Mouse (Mus musculus): ENCODE results near the gene Itgb8.

Itgb8 gene

GRCm38 (mm10) chr12:119209384-119210072 lies 29.1 kb downstream of the Itgb8 start:
- no peak for DNase-seq (ENCODE audit: extremely low spot score)

DNA sequence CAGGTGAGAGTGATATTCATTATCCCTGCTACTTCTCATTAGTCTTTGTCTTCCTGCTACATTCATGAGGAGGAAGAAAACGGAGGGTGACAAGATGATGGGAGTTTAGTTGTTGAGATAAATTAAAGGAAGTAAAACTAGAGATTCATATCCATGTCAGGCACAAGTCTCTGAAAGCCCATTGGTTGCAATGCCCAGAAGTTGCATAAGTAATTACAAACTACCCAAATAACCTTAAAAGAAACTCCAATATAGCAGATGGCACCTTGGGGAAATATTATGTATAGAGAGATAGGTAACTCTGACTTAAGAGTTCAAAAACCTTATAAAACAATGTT lies 31.2 kb downstream of the Itgb8 start:
- DNase-seq (ENCODE audit: extremely low spot score) = no peak

DNA sequence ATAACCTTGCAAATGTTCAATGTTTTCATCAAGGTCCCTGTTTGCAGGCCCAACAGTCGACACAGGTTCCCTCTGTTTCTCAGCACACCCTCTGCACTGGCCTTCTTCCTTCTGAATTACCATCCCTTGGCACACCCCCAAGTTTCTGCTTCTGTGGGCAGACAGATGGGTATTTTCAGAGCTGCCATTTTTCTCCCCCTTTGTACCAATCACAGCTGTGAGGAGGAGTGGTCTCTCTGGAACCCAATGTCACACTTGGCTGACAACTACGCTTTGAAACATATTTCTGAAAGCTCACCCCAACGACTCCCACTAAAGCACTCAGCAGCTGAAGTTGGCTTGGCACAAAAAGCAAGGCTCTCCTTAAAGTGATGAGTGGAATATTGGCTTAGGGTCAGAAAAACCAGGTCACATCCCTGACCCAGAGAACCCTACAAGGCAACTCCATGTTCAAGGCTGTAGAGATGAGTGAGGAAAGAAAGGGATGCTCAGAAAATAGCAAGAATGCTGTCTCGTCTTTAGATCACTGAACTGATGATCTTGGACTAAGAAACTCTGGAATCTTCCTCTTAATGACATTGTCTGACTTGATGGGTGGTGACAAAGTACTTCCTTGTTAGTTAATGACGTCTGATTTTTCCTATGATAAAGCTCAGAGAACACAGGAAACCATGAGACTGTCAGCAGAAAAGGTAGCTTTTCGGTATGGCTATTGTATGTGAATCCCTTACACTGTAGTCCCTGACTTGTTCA lies 31.7 kb downstream of the Itgb8 start:
- DNase-seq (ENCODE audit: extremely low spot score) = no peak

DNA sequence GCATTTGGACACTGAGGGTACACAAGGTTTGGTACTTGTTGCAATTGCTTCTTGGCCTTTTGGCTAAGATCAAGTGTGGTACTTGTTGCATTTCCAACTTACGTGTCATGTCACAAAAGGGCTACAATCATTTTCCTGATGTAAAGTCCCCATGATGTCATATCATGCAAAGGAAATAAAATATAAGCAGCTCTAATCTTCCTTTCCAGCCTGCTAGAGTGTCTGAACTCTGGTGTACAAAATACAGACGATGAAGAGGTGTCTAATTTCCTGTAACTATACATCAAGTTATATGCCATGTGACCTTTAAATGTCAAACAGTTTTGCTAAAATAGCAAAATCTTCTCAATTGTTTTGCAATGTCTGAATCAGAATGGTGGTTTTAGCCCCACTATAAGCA lies 34.2 kb downstream of the Itgb8 start:
- no peak for DNase-seq (ENCODE audit: extremely low spot score)

DNA sequence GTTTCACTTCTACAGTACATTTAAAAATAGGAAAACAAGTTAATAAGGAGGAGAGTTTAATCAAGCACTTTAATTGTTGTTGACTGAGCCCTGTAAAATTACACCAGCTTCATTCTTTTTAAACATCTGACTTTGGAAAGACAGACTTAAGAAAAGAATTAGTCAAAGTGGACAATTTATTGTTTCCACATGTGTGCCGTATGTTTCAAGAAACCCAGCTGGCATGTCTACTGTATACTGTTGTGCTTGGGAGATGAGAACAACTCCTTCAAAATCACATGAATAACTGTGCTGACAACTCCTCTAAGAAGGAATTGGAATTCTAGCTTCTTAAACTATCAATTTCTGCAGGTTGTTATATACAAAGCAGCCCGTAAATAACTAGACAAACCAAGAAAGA lies 35.8 kb downstream of the Itgb8 start:
- DNase-seq (ENCODE audit: extremely low spot score) = no peak

GRCm38 (mm10) chr12:119195145-119195544 lies 43.5 kb downstream of the Itgb8 start:
- no peak for DNase-seq (ENCODE audit: extremely low spot score)

DNA sequence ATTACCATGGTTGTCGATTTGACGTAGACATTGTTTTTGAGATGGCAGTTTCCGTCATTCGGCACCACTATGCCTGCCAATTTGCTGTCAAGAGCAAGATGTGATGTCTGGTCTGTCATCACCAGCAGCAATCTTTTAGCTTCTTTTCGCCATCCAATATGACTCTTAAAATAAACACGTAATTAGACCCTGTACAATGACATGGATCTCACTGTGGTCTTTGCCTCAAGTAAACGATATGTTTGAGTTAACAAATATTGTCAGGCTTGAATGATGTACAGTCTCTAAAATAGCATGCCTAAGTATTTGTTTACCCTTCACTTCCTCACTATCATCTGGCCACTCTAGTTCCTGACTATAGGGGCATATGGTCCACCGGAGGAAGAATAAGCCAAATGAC lies 48.8 kb downstream of the Itgb8 start:
- DNase-seq (ENCODE audit: extremely low spot score) = no peak

GRCm38 (mm10) chr12:119185441-119185840 lies 53.2 kb downstream of the Itgb8 start:
- DNase-seq (ENCODE audit: extremely low spot score) = no peak

- no peak for DNase-seq (ENCODE audit: extremely low spot score)
Measured at GRCm38 (mm10) chr12:119182215-119182924, 56.2 kb downstream of the Itgb8 start.

DNA sequence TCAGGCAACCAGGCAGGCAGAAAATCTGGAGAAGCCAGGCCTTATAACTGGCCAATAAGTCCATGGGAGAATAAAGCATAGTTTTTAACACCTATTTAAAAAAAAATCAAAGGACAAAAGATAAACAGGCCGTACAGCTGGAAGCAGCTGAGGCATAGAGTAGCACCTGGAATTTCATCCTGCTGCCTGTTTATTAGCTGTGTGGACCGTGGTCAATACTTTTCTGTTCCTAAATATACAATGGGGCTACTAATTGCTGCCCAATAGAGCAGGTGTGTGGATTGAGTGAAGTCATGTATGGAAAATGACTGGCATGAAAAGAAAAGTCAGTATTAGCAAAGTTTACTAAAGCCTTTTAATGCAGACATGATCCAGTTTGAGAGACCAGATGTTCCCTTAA lies 62.6 kb downstream of the Itgb8 start:
- no peak for DNase-seq (ENCODE audit: extremely low spot score)

DNA sequence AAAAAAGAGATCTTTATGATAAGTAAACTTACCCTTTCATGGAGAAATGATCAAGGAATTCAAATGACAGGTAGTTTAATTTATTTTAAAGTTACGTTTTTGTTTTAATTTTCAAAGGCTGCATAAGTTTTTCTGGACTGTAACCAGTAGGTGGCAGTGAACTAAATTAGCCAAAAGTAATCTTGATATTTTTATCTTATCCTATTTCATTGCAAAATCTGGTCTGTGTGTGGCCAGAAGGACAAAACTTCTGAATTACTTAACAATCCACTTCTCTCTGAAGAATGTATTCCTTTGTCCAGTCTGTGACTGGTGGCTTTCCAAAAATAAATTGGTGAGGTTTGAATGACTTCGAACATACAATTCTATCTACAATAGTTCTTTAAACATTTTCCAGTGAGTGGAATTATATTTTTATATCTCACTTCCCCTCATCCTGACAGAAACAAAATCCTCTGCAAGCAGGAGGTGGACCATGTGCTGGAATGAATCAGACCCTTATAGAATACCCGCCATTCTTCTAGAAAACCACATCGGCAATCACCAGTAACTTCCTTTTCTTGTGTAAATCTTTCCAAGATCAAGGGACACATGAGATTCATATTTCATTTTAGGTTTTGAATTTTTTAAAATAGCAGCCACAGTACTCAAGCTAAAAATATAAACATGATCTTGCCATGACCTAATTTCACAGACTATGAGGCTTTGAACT lies 68.6 kb downstream of the Itgb8 start:
- DNase-seq (ENCODE audit: extremely low spot score) = no peak

GRCm38 (mm10) chr12:119169143-119169542 lies 69.5 kb downstream of the Itgb8 start:
- no peak for DNase-seq (ENCODE audit: extremely low spot score)

DNA sequence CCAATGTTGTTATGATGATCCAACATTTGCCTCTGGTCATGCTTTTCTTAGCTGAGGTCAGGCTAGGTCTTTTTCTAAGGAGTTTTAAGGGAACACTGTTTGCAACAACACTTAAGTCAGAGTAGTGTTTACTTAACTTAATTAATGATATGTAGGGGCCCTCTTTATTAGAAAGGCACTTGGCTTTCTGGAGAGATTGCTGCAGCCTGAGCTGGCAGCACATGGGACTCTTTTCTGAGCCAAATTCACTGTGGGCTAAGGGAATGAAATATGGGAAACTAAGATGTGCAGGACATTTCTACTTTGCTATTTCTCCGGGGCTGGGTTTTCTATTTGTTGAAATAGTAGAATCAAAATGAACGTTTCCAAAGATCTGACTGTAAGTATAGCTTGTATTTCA lies 73.5 kb downstream of the Itgb8 start:
- DNase-seq (ENCODE audit: extremely low spot score) = no peak

DNA sequence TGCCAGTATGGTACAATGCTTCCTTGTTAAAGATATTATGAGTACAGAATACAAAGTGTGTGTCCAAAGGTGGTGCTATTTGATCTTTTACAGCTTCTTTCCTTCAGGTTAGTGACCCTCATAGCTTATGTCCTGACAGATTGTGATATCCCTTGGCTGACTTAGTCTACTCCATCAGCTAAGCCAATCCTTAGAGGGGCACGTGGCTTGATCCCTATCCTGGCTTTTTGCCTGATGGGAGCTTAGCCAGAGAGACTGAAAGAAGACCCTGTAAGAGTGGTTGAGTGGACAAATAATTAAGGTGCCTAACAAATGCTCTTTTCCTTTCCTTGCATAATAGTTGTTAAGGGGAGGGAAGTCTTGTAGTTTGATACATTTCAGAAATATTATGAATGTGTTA lies 73.9 kb downstream of the Itgb8 start:
- no peak for DNase-seq (ENCODE audit: extremely low spot score)

DNA sequence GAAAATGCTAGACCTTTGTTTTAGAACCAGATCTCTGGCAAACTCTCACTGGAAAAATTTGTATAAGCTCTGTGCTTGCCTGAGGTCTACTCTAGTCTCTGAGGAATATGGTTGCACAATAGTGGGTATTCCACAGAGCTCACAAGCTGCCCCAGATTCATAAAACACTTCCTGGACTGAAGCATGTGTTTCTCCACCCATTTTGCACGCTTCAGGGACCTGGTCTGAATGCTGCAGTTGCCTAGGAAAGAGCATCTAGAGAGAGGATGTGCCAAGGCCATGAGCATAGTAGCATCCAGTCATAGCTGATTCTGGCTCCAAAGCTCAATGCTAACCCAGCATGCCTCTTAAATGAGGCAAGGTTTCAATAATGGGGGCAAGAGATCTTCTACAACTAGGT lies 74.4 kb downstream of the Itgb8 start:
- no peak for DNase-seq (ENCODE audit: extremely low spot score)

DNA sequence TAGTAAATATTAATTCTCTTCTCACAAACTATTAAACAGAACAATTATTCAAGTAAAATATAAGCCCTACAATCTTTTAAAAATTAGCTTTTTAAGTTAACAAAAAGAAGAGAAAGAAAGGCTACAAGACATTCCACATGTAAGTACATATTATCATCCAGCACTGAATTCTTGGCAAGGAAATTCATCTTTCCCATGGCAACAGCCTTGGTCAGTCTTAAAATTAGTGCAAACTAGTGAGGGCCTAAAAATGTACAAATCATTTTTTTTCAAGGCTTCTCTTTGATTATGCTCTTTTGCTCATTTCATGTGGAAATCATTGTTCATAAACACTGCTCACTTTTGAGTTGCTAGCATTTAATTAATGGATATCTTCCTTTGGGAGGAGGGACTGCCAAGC lies 77.8 kb downstream of the Itgb8 start:
- no peak for DNase-seq (ENCODE audit: extremely low spot score)

GRCm38 (mm10) chr12:119159254-119159933 lies 79.2 kb downstream of the Itgb8 start:
- no peak for DNase-seq (ENCODE audit: extremely low spot score)

GRCm38 (mm10) chr12:119157686-119158085 lies 80.9 kb downstream of the Itgb8 start:
- no peak for DNase-seq (ENCODE audit: extremely low spot score)

- DNase-seq (ENCODE audit: extremely low spot score) = no peak
Measured at GRCm38 (mm10) chr12:119157068-119157467, 81.5 kb downstream of the Itgb8 start.

GRCm38 (mm10) chr12:119155566-119155965 lies 83.0 kb downstream of the Itgb8 start:
- DNase-seq (ENCODE audit: extremely low spot score) = no peak

DNA sequence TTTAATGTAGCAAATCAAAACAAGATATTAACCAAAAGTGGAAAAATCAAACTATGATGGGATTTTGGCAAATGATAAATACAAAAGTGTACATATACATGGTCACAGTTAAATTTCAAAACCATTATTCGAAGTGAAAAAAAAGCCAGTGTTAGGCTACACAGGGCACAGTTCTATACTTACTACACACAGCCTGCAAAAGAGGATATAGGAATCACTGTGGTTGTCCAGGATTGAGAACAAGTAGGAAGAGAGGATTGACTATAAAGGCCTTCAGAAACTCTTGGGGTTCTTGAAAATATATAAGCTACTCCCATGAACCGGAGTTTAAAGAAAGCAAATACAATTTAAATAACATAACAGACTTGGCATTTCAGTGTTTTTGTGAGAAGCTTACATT lies 87.6 kb downstream of the Itgb8 start:
- DNase-seq (ENCODE audit: extremely low spot score) = no peak

DNA sequence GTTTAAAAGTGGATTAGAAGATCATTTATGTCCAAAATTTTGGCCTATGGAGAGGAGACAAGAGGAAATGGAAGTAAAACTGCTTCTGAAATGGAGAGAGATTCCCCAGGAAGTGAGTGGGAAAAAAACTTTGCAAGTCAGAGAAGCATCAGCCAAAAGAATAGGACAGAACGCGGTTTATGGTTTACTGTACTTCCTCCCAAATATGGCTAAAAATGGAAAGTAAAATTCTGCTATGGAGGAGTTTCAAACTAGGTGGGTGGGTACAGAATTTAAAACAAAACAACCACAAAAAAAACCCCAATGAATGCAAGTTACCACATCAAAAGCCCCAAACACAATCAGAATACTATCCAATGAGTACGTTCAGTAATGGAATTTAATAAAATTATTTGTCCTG lies 90.8 kb downstream of the Itgb8 start:
- no peak for DNase-seq (ENCODE audit: extremely low spot score)
